Mouse (Mus musculus) lung, embryonic 14.5 days (tissue): ENCODE data around the gene Ip6k3. TPM values are rescaled to one million over a fixed set of nuclear protein-coding genes. Genes with fewer than 3 reads are reported as not detected.

Experiments
- ATAC-seq: fragments of 200-750 bp; cut with Nextera tagmentation; 2 replicates; pipeline ENCODE4 v1.8.0; 2017; ENCODE audit warnings: mild to moderate bottlenecking, moderate TSS enrichment, moderate library complexity; ENCODE audit not compliant: insufficient read depth
- DNase-seq: peaks from one replicate; pipeline ENCODE4 v3.0.0-alpha.2; 2015
- H3K27ac ChIP-seq: fragments of 300-500 bp; sonication (generic); 2 replicates; pipeline ENCODE4 v1.5.1; 2014; ENCODE audit warnings: low read depth, mild to moderate bottlenecking, moderate library complexity
- H3K27me3 ChIP-seq: fragments of 300-500 bp; sonication (generic); 2 replicates; pipeline ENCODE4 v1.6.1; 2014; ENCODE audit warnings: low read length, control low read depth; ENCODE audit not compliant: insufficient read depth
- H3K36me3 ChIP-seq: fragments of 300-500 bp; sonication (generic); 2 replicates; pipeline ENCODE4 v1.6.1; 2014; ENCODE audit warnings: control low read depth; ENCODE audit not compliant: insufficient read depth
- H3K4me1 ChIP-seq: fragments of 300-500 bp; sonication (generic); 2 replicates; pipeline ENCODE4 v1.6.1; 2014; ENCODE audit warnings: antibody characterized with exemption, control low read depth; ENCODE audit not compliant: insufficient read depth
- H3K4me2 ChIP-seq: fragments of 300-500 bp; sonication (generic); 2 replicates; pipeline ENCODE4 v1.6.1; 2014; ENCODE audit warnings: mild to moderate bottlenecking
- H3K4me3 ChIP-seq: fragments of 300-500 bp; sonication (generic); 2 replicates; pipeline ENCODE4 v1.5.1; 2014; ENCODE audit warnings: low read depth, low read length
- H3K9ac ChIP-seq: fragments of 300-500 bp; sonication (generic); 2 replicates; pipeline ENCODE4 v1.6.1; 2014
- H3K9me3 ChIP-seq: fragments of 300-500 bp; sonication (generic); 2 replicates; pipeline ENCODE4 v1.6.1; 2016; ENCODE audit warnings: low read depth, low read length, control low read depth
- CTCF ChIP-seq: IDR thresholded peaks from 2 replicates; pipeline ENCODE4 v1.5.1; 2016; ENCODE audit warnings: antibody characterized with exemption, low read depth
- WGBS: fragments of 180-500 bp; shearing (Covaris S2); extraction: QIAGEN DNeasy Blood & Tissue Kit; methylation state at CpG from one replicate; pipeline ENCODE4 v1.1.7; 2014; 5-methylcytosine and 5-hydroxymethylcytosine counted together
- polyA plus RNA-seq: library from polyadenylated mRNA; unstranded; fragments of >200 nt; fragmentation: Nextera tagmentation; extraction: Ambion mirVana; gene quantifications from 2 replicates; pipeline ENCODE4 v1.2.1, GENCODE M21; 2014

The Ip6k3 gene
- polyA plus RNA-seq, 1 experiment from 2014 or later: not detected

DNA sequence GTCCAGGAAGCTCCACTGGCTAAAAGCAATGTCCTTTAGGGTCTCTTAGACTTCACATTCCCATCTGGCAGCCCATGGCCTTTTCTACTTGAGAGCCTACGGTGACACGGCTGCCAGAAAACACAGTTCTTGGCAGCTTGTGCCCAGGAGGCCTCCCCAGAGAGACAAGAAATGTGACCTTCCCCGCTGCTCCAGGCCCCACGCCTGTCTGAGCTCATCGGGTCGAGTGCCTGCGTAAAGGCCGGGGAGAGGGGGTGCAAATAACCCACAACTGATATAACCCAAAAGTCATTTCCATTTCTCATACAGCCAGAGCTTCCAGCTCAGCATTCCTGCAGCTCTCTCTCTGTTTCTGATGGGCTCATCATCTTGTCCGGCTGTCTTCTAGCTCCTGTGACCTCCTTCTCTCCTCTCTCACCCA is 13.8 kb downstream of the Ip6k3 start:
- Histone ChIP-seq H3K4me3 (no peak overlapping the region), H3K36me3 (no peaks in the 10 kb centered on the region), H3K27me3 (no peaks in the 10 kb centered on the region), H3K4me1 (no peaks in the 10 kb centered on the region), H3K4me2 (no peak overlapping the region), H3K27ac (no peak overlapping the region; the same call in 1 of the 2 replicates), H3K9me3 (no peaks in the 10 kb centered on the region), H3K9ac (no peak overlapping the region)
- WGBS: 44% methylated on average over 9 of the region's 9 CpGs
- ATAC-seq (no peak), DNase-seq (peak; percentile 25)
- no peak for TF ChIP-seq CTCF

GRCm38 (mm10) chr17:27152976-27153723 is 14.4 kb downstream of the Ip6k3 start:
- DNase-seq (no peak), ATAC-seq (peak; percentile 21; the same call in 1 of the 2 replicates)
- Histone ChIP-seq H3K9ac (no peak overlapping the region), H3K4me2 (no peak overlapping the region), H3K27me3 (no peaks in the 10 kb centered on the region), H3K27ac (no peak overlapping the region; the same call in 1 of the 2 replicates), H3K4me1 (no peaks in the 10 kb centered on the region), H3K36me3 (no peaks in the 10 kb centered on the region), H3K9me3 (no peaks in the 10 kb centered on the region), H3K4me3 (no peak overlapping the region)
- WGBS: 47% methylated on average over 8 of the region's 8 CpGs
- TF ChIP-seq CTCF: no peak

DNA sequence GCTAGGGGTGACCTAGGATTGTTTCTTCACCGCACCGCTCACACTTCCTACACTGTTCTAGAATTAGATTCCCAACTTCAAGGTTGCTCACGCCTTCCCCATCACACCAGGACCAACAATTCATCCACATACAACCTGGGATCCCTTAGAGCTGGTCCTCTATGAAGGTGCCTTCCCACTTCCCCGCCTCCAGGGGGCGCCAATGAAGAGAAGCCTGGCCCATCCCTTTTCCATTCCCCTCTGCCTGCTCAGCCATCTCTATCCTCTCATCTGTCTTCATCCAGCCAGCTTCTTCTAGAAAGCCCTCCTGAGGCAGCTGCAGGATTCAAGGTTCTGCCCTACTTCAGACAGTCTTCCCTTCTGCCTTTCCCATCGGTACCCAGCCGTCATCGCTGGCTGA is 16.2 kb downstream of the Ip6k3 start:
- 71% methylated on average over 8 of the region's 8 CpGs for WGBS
- Histone ChIP-seq H3K4me2 (no peak overlapping the region), H3K4me1 (no peaks in the 10 kb centered on the region), H3K27ac (no peak overlapping the region), H3K36me3 (no peaks in the 10 kb centered on the region), H3K27me3 (no peaks in the 10 kb centered on the region), H3K9ac (no peak overlapping the region), H3K9me3 (no peaks in the 10 kb centered on the region), H3K4me3 (no peak overlapping the region)
- ATAC-seq: no peak
- peak; percentile 58 for TF ChIP-seq CTCF
- no peak for DNase-seq

DNA sequence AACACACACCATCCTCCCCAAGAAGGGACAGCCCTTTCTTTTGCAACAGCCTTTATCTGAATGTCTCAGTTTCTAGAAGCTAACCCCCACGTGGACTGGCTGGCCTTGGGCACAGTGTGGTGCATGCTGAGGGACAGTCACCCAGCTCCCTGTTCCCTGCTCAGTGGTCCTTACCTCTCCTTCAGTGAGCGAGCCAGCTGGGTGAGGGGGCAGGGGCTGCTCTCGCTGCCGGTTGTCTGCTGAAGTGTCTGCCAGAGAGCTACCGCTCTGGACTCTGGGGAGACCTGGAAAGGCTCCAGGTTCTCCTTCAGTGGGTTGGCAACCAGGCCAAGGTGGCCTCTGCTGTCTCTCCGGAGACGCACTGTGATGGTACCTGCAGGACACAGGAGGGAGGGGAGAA is 16.7 kb downstream of the Ip6k3 start:
- no peak for TF ChIP-seq CTCF
- H3K27me3 ChIP-seq: no peaks in the 10 kb centered on the region
- DNase-seq (no peak), ATAC-seq (no peak)
- no peak overlapping the region for H3K4me3 ChIP-seq
- H3K36me3 ChIP-seq: no peaks in the 10 kb centered on the region
- 60% methylated on average over 7 of the region's 7 CpGs for WGBS
- H3K4me2 ChIP-seq: no peak overlapping the region
- no peaks in the 10 kb centered on the region for H3K9me3 ChIP-seq
- no peak overlapping the region for H3K9ac ChIP-seq
- H3K27ac ChIP-seq: no peak overlapping the region
- H3K4me1 ChIP-seq: no peaks in the 10 kb centered on the region

- Histone ChIP-seq H3K4me3 (no peak overlapping the region), H3K4me2 (no peak overlapping the region), H3K9me3 (no peaks in the 10 kb centered on the region), H3K36me3 (no peaks in the 10 kb centered on the region), H3K27me3 (no peaks in the 10 kb centered on the region), H3K9ac (no peak overlapping the region), H3K4me1 (no peaks in the 10 kb centered on the region), H3K27ac (no peak overlapping the region)
- DNase-seq (peak; percentile 47), ATAC-seq (no peak)
- 9% methylated on average over 8 of the region's 8 CpGs for WGBS
- TF ChIP-seq CTCF: no peak
These were observed 21.2 kb downstream of the Ip6k3 start for GRCm38 (mm10) chr17:27146323-27146923.

DNA sequence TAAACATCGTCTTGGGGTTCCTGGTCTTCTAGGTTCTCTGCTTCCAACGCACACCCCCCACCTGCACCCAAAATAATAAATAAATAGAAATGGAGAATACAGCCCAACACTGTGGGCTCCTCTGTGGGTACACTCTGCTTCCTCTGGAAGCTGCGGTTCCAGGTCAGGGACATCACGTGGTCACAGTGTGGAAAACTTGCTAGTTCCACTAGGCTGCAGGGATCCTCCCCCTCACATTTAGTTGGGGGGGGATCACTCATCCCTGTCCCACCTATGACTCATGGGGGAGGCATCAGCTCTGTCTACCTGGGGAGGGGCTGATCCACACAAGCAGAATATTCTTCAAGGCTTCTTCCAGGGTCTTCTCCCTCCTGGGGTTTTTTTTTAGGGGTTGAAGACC is 23.4 kb downstream of the Ip6k3 start:
- no peak for TF ChIP-seq CTCF
- no peaks in the 10 kb centered on the region for H3K4me1 ChIP-seq
- no peaks in the 10 kb centered on the region for H3K27me3 ChIP-seq
- WGBS: 81% methylated on average over 4 of the region's 4 CpGs
- no peak overlapping the region for H3K4me2 ChIP-seq
- H3K9me3 ChIP-seq: no peaks in the 10 kb centered on the region
- no peaks in the 10 kb centered on the region for H3K36me3 ChIP-seq
- no peak overlapping the region for H3K27ac ChIP-seq
- DNase-seq: no peak
- ATAC-seq: no peak
- no peak overlapping the region for H3K4me3 ChIP-seq
- no peak overlapping the region for H3K9ac ChIP-seq

DNA sequence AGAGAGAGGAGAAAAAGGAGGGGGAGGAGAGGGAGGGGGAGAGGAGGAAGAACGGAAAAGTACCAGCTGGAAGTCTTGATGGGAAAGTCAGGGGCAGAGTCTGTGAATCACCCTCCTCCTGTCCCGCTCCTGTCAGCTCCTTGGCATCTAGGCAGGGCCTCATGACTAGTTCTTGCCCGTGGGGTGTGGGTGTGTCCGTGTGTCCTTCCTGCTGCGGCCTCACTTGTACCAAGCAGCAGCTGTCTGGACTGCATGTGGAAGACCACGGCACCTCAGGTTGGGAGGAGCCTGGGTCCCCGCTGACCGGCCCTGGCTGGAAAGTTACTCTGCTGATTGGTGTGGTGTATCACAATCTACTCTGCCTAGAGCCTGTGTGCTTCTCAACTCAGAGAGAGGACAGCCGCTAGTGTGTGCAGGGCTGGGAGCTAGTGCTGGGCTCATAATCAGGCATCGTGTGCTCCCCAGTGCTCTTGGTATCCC is 25.6 kb downstream of the Ip6k3 start:
- no peak overlapping the region for H3K9ac ChIP-seq
- TF ChIP-seq CTCF: no peak
- no peak overlapping the region for H3K27ac ChIP-seq
- no peaks in the 10 kb centered on the region for H3K9me3 ChIP-seq
- H3K4me3 ChIP-seq: no peak overlapping the region
- no peak overlapping the region; the same call in 1 of the 2 replicates for H3K4me2 ChIP-seq
- H3K27me3 ChIP-seq: no peaks in the 10 kb centered on the region
- no peaks in the 10 kb centered on the region for H3K36me3 ChIP-seq
- ATAC-seq: peak; percentile 41; the same call in 1 of the 2 replicates
- no peaks in the 10 kb centered on the region for H3K4me1 ChIP-seq
- DNase-seq: no peak
- WGBS: 23% methylated on average over 10 of the region's 10 CpGs
